Comparison of ENCODE assay signal across 9 mouse cellular contexts in genomic region chr1:133385506-133385905, GRCm38 (mm10). TPM values are rescaled to one million over a fixed set of nuclear protein-coding genes. Genes with fewer than 3 reads are reported as not detected.
DNase-seq lines count a peak whose midpoint lies in the region; ATAC-seq and TF ChIP-seq lines count a peak whose summit lies in the region.
"Had no signal": no experiment of that assay in that cellular context is flagged by ENCODE, and none has a peak within 500 bp of the region (broad histone marks: within the 10 kb centered on the region; RNA-seq: fewer than 3 reads in every experiment).

No protein-coding gene starts in this region.

- peaks cover 0 to 3% of the 10 kb centered on the region in 2 experiments; a peak in 2 of 4 replicates for H3K36me3 ChIP-seq in MEL (ENCODE audit: control insufficient read depth in 1 of 2, insufficient read depth in 2 of 2, low read length in 2 of 2)
- H3K36me3 ChIP-seq in midbrain, embryonic 16.5 days (ENCODE audit: control insufficient read depth, insufficient read depth, low read length) = no peaks in the 10 kb centered on the region

- TF ChIP-seq EP300 in MEL (IDR thresholded peaks at IDR 0.05; ENCODE audit: low read depth in 1 of 2, low read length in 2 of 2) = no peak

- TF ChIP-seq CTCF in MEL (IDR thresholded peaks at IDR 0.05 in 2 of 3, conservative IDR thresholded peaks at IDR 0.05 in 1 of 3; ENCODE audit: control insufficient read depth in 1 of 3, insufficient read depth in 1 of 3, low read depth in 2 of 3, low read length in 3 of 3, poor library complexity in 1 of 3, severe bottlenecking in 1 of 3) = peak; percentile 81 to 85 (median 82)
- TF ChIP-seq CTCF in cortical plate, adult 2 months (IDR thresholded peaks at IDR 0.05; ENCODE audit: extremely low read depth, insufficient read depth, low read length) = peak; percentile 79

- intact Hi-C loops in gastrocnemius, postnatal 14 days (cut with DNase I; ENCODE audit: low total_unique reads) = loop anchor here (5.0 to 10.0 kb wide), 3 partner anchors 37 to 202 kb away; partner anchors contain the start of gene Sox13

- peak overlapping the region; percentile 50 for H3K9ac ChIP-seq in MEL (ENCODE audit: control insufficient read depth, low read depth, low read length, poor library complexity, severe bottlenecking)
- H3K9ac ChIP-seq in midbrain, embryonic 16.5 days (ENCODE audit: low read depth, low read length) = peak overlapping the region; percentile 53

- peak overlapping the region; percentile 38 to 47 for H3K4me3 ChIP-seq in MEL (ENCODE audit: control insufficient read depth in 1 of 2, insufficient read depth in 1 of 2, low read depth in 2 of 2, low read length in 2 of 2)
- H3K4me3 ChIP-seq in cortical plate, adult 2 months (ENCODE audit: insufficient read depth, low read length) = no peak overlapping the region
- H3K4me3 ChIP-seq in midbrain, embryonic 16.5 days (ENCODE audit: low read depth, low read length) = no peak overlapping the region

- peak; percentile 52 for TF ChIP-seq RAD21 in MEL (IDR thresholded peaks at IDR 0.05; ENCODE audit: low read depth, low read length)

- no peaks in the 10 kb centered on the region for H3K9me3 ChIP-seq in MEL (replicated peaks; ENCODE audit: insufficient read depth, low read length)
- H3K9me3 ChIP-seq in midbrain, embryonic 16.5 days (replicated peaks; ENCODE audit: control insufficient read depth, low read length, poor library complexity, severe bottlenecking) = no peaks in the 10 kb centered on the region

- H3K79me2 ChIP-seq in MEL (ENCODE audit: control insufficient read depth, insufficient read depth, low read length, poor library complexity) = no peaks in the 10 kb centered on the region

- H3K4me1 ChIP-seq in MEL (ENCODE audit: control insufficient read depth in 1 of 2, insufficient read depth in 2 of 2, low read length in 2 of 2) = peaks cover 5 to 12% of the 10 kb centered on the region in 2 experiments; a peak in 3 of 4 replicates
- H3K4me1 ChIP-seq in cortical plate, adult 2 months (ENCODE audit: control insufficient read depth, insufficient read depth, low read length) = no peaks in the 10 kb centered on the region; the same call in 1 of the 2 replicates
- H3K4me1 ChIP-seq in midbrain, embryonic 16.5 days (ENCODE audit: control insufficient read depth, insufficient read depth, low read length) = peaks cover 7% of the 10 kb centered on the region

- 31% methylated on average over 9 of the region's 9 CpGs for WGBS in midbrain, embryonic 16.5 days

- DNase-seq in 3134 (ENCODE audit: extremely low read depth, insufficient read length, low spot score) (peak; percentile 63), MEL (ENCODE audit: low read depth, low spot score) (peak; percentile 79), liver (peak; percentile 75)
- peak; percentile 61 for DNase-seq in gastrocnemius, postnatal 14 days
- DNase-seq in thymus, adult 18-20 months = peak; percentile 58 to 69

- peak overlapping the region; percentile 8 for H3K4me2 ChIP-seq in midbrain, embryonic 16.5 days (ENCODE audit: low read length)

- peak; percentile 69 for ATAC-seq in inflammation-experienced regulatory T-cells, adult 6 months
- no peak for ATAC-seq in midbrain, embryonic 16.5 days

- no peaks in the 10 kb centered on the region for H3K27me3 ChIP-seq in MEL (ENCODE audit: control insufficient read depth in 1 of 2, insufficient read depth in 2 of 2, low read length in 2 of 2)
- H3K27me3 ChIP-seq in midbrain, embryonic 16.5 days (ENCODE audit: control insufficient read depth, insufficient read depth, low read depth, low read length) = no peaks in the 10 kb centered on the region

- H3K27ac ChIP-seq in MEL (ENCODE audit: control insufficient read depth, low read depth, low read length) = no peak overlapping the region
- H3K27ac ChIP-seq in cortical plate, adult 2 months (ENCODE audit: insufficient read depth, low read length) = no peak overlapping the region
- H3K27ac ChIP-seq in midbrain, embryonic 16.5 days (ENCODE audit: low read length) = no peak overlapping the region

- peak in 1 of 2 experiments; percentile 55; a peak in 1 of 4 replicates for TF ChIP-seq POLR2A in MEL (IDR thresholded peaks at IDR 0.05; ENCODE audit: control insufficient read depth in 1 of 2, insufficient read depth in 1 of 2, low read depth in 1 of 2, low read length in 2 of 2, poor library complexity in 1 of 2)
- no peak for TF ChIP-seq POLR2A in cortical plate, adult 2 months (IDR thresholded peaks at IDR 0.05; ENCODE audit: extremely low read depth, insufficient read depth, low read length)

TF ChIP-seq in MEL, 35 proteins besides CTCF, POLR2A, EP300 and RAD21:
- TF ChIP-seq ZMIZ1 (IDR thresholded peaks at IDR 0.05; ENCODE audit: low read depth, low read length) = no peak
- TF ChIP-seq ELF1 (IDR thresholded peaks at IDR 0.05; ENCODE audit: low read depth, low read length) = peak; percentile 77
- TF ChIP-seq NELFE (IDR thresholded peaks at IDR 0.05; ENCODE audit: low read depth, low read length) = 0 out of 2 replicates have a peak, but pooled peaks have one; percentile 27
- TF ChIP-seq MYB (IDR thresholded peaks at IDR 0.05; ENCODE audit: low read depth, low read length) = no peak
- peak; percentile 59 for TF ChIP-seq HCFC1 (IDR thresholded peaks at IDR 0.05; ENCODE audit: low read depth, low read length)
- 0 out of 2 replicates have a peak, but pooled peaks have one; percentile 21 for TF ChIP-seq TBP (IDR thresholded peaks at IDR 0.05; ENCODE audit: low read depth, low read length)
- no peak for TF ChIP-seq JUND (IDR thresholded peaks at IDR 0.05; ENCODE audit: low read depth, low read length)
- peak; percentile 81 for TF ChIP-seq SMC3 (IDR thresholded peaks at IDR 0.05; ENCODE audit: low read depth, low read length)
- TF ChIP-seq ZC3H11A (IDR thresholded peaks at IDR 0.05; ENCODE audit: low read depth, low read length) = 0 out of 2 replicates have a peak, but pooled peaks have one; percentile 31

RNA-seq across cellular contexts. Expression of gene Etnk2, which starts 22.1 kb away (rescaled TPM):
- 0.08 TPM in 1 of 2 replicates, not detected in the other for total RNA-seq in MEL (2012; rRNA removed)
- under 1 TPM in 1 of 2 experiments, not detected in 1; 0.06 TPM for polyA plus RNA-seq in MEL (2012; ENCODE audit: insufficient read depth in 1 of 2, insufficient read length in 2 of 2, low read depth in 1 of 2, low replicate concordance in 2 of 2, missing spikeins in 1 of 2)
- polyA plus RNA-seq in cortical plate, adult 2 months (2012; rRNA removed) = 14.6 and 16.7 TPM in 2 replicates
- under 1 TPM; 0.13 to 0.23 TPM for total RNA-seq in gastrocnemius, postnatal 14 days (2021)
- polyA plus RNA-seq in inflammation-experienced regulatory T-cells, adult 6 months (2017; shearing (Covaris generic)) = not detected
- polyA plus RNA-seq in midbrain, embryonic 16.5 days (2015; fragmentation: Nextera tagmentation; extraction: Ambion mirVana) = 24.6 and 26.5 TPM in 2 replicates

RNA-seq across cellular contexts. Expression of gene Ren1, which starts 35.2 kb away (rescaled TPM):
- 6.9 and 7.1 TPM in 2 replicates for total RNA-seq in MEL (2012; rRNA removed)
- 10 to 100 TPM in 1 of 2 experiments, not detected in 1; 16.8 TPM for polyA plus RNA-seq in MEL (2012; ENCODE audit: insufficient read depth in 1 of 2, insufficient read length in 2 of 2, low read depth in 1 of 2, low replicate concordance in 2 of 2, missing spikeins in 1 of 2)
- polyA plus RNA-seq in cortical plate, adult 2 months (2012; rRNA removed) = 0.06 TPM in 1 of 2 replicates, not detected in the other
- total RNA-seq in gastrocnemius, postnatal 14 days (2021) = not detected
- polyA plus RNA-seq in inflammation-experienced regulatory T-cells, adult 6 months (2017; shearing (Covaris generic)) = not detected
- polyA plus RNA-seq in midbrain, embryonic 16.5 days (2015; fragmentation: Nextera tagmentation; extraction: Ambion mirVana) = 0.35 TPM in 1 of 2 replicates, not detected in the other
- polyA plus RNA-seq: frontal cortex, adult 2 months had no signal

RNA-seq across cellular contexts. Expression of gene Sox13, which starts 38.7 kb away (rescaled TPM):
- not detected in 2 replicates for total RNA-seq in MEL (2012; rRNA removed)
- under 1 TPM in 1 of 2 experiments, not detected in 1; 0.03 TPM for polyA plus RNA-seq in MEL (2012; ENCODE audit: insufficient read depth in 1 of 2, insufficient read length in 2 of 2, low read depth in 1 of 2, low replicate concordance in 2 of 2, missing spikeins in 1 of 2)
- 13.4 and 14.3 TPM in 2 replicates for polyA plus RNA-seq in cortical plate, adult 2 months (2012; rRNA removed)
- 10 to 100 TPM in 1 of 2 experiments, 1 to 10 TPM in 1; 9.7 to 10.9 TPM for total RNA-seq in gastrocnemius, postnatal 14 days (2021)
- polyA plus RNA-seq in inflammation-experienced regulatory T-cells, adult 6 months (2017; shearing (Covaris generic)) = not detected
- polyA plus RNA-seq in midbrain, embryonic 16.5 days (2015; fragmentation: Nextera tagmentation; extraction: Ambion mirVana) = 5.3 and 7.4 TPM in 2 replicates

Comparison
In these comparisons a context has a peak if more than half of its experiments do, and no peak if none do; other contexts are left out.
1. H3K4me3 ChIP-seq: peak in MEL (2 of 2); none in cortical plate, adult 2 months (single experiment) and midbrain, embryonic 16.5 days (single experiment).
2. RNA of gene Etnk2, which starts 22.1 kb away (polyA plus RNA-seq): 24.6 to 26.5 TPM in midbrain, embryonic 16.5 days and 14.6 to 16.7 TPM in cortical plate, adult 2 months; 0.06 TPM in MEL and not detected in inflammation-experienced regulatory T-cells, adult 6 months; every median in the first group is over 10 times any median in the second.
3. Peak in every context shown above with its lines, with median percentiles within 50 percentile points of each other: DNase-seq.